In the genomic region with DNA sequence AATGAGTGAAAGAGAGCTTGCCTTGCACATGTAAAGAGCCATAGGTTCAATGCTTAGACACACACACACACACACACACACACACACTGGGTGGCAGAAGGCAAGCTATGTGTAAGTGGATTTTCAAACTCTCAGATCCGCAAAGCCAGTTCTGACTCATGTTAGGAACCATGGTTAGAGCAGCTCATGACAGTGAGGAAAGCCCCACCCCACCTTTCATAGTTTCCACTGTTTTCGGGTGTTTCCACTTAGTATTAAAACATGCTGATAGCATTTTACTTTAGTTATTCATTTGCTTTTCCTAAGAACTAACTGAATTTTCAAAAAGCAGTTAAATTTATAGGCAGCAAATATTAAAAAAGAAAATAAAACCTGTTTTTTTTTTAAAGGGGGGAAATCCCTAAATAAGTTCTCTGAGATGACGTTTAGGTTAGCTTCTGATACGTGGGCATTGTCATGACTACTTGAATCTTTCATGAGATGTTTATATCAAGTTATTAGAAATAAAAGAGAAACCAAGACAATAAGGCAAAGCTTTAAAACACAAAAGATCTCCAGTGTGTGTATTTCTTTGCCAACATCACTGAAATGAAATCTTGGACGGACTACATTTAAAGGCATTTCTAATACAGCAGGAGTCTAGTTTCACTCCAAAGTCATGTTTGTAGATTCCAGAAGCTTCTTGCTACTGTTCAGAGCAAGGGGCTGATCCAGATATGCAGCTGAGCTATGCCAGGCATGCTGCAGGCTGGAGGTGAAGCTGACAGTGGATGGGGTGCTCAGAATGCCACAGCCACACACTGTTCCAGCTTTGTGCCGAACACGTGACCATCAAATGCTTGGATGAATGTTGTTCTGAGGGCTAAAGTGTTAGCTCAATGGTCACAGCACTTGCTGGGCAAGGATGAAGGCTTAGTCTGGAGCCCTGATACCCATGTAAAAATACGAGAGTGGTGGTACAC, we compare ENCODE assay signal across 23 mouse cellular contexts. TPM values are rescaled to one million over a fixed set of nuclear protein-coding genes. Genes with fewer than 3 reads are reported as not detected.
DNase-seq lines count a peak whose midpoint lies in the region; ATAC-seq and TF ChIP-seq lines count a peak whose summit lies in the region.
"Had no signal": no experiment of that assay in that cellular context is flagged by ENCODE, and none has a peak within 500 bp of the region (broad histone marks: within the 10 kb centered on the region; RNA-seq: fewer than 3 reads in every experiment).

No protein-coding gene starts in this region.

- no peaks in the 10 kb centered on the region for H3K27me3 ChIP-seq in heart, embryonic 13.5 days (replicated peaks)
- H3K27me3 ChIP-seq in heart, embryonic 11.5 days (ENCODE audit: control insufficient read depth, insufficient read depth, low read length), result no peaks in the 10 kb centered on the region
- H3K27me3 ChIP-seq in lung, postnatal 0 days (replicated peaks; ENCODE audit: insufficient read depth, low read length), result no peaks in the 10 kb centered on the region
- H3K27me3 ChIP-seq in intestine, embryonic 15.5 days (replicated peaks), result no peaks in the 10 kb centered on the region

- H3K4me2 ChIP-seq in heart, embryonic 13.5 days, result 0 out of 2 replicates have a peak overlapping the region, but pooled peaks have one; percentile 9
- H3K4me2 ChIP-seq in heart, embryonic 11.5 days, result no peak overlapping the region
- H3K4me2 ChIP-seq in lung, postnatal 0 days (replicated peaks; ENCODE audit: low read depth, low read length), result no peak overlapping the region
- H3K4me2 ChIP-seq in intestine, embryonic 15.5 days (replicated peaks), result no peak overlapping the region
- H3K4me2 ChIP-seq: hindbrain, embryonic 14.5 days; lung, embryonic 14.5 days had no signal

- TF ChIP-seq EP300 in lung, postnatal 0 days (IDR thresholded peaks at IDR 0.05), result no peak

- peaks cover 21% of the 10 kb centered on the region for H3K4me1 ChIP-seq in heart, embryonic 13.5 days
- peaks cover 7% of the 10 kb centered on the region; the same call in 1 of the 2 replicates for H3K4me1 ChIP-seq in heart, embryonic 11.5 days (ENCODE audit: control insufficient read depth, insufficient read depth, low read length)
- H3K4me1 ChIP-seq in lung, postnatal 0 days (ENCODE audit: insufficient read depth, low read depth, low read length), result no peaks in the 10 kb centered on the region
- H3K4me1 ChIP-seq in intestine, embryonic 15.5 days (replicated peaks), result no peaks in the 10 kb centered on the region
- H3K4me1 ChIP-seq: embryonic facial prominence, embryonic 10.5 days had no signal

- no peak for ATAC-seq in heart, embryonic 13.5 days (ENCODE audit: extremely low read depth, insufficient number of reproducible peaks, low FRiP score, low TSS enrichment)
- no peak for ATAC-seq in heart, embryonic 11.5 days (replicated peaks; ENCODE audit: insufficient number of reproducible peaks, low FRiP score, low TSS enrichment)
- peak; percentile 73 for ATAC-seq in lung, postnatal 0 days
- ATAC-seq in intestine, embryonic 15.5 days, result no peak

- no peaks in the 10 kb centered on the region for H3K36me3 ChIP-seq in heart, embryonic 13.5 days
- H3K36me3 ChIP-seq in heart, embryonic 11.5 days (ENCODE audit: control insufficient read depth, insufficient read depth, low read length), result no peaks in the 10 kb centered on the region
- no peaks in the 10 kb centered on the region for H3K36me3 ChIP-seq in lung, postnatal 0 days (ENCODE audit: insufficient read depth, low read length)
- no peaks in the 10 kb centered on the region for H3K36me3 ChIP-seq in intestine, embryonic 15.5 days
- H3K36me3 ChIP-seq: embryonic facial prominence, embryonic 10.5 days had no signal

- no peak overlapping the region for H3K4me3 ChIP-seq in heart, embryonic 13.5 days
- H3K4me3 ChIP-seq in heart, embryonic 11.5 days (ENCODE audit: low read depth, low read length), result no peak overlapping the region
- no peak overlapping the region for H3K4me3 ChIP-seq in lung, postnatal 0 days (ENCODE audit: low read depth, low read length)
- H3K4me3 ChIP-seq in intestine, embryonic 15.5 days (replicated peaks), result no peak overlapping the region
- H3K4me3 ChIP-seq: embryonic facial prominence, embryonic 10.5 days; layer of hippocampus, adult 2 months had no signal

- peak; percentile 12 for DNase-seq in A20 (ENCODE audit: low read depth, low spot score)
- DNase-seq in Muller cell, postnatal 12 days (ENCODE audit: inconsistent ontology term), result peak; percentile 14
- DNase-seq in lung, postnatal 0 days (ENCODE audit: low spot score), result peak; percentile 14
- no peak for DNase-seq in neural tube, embryonic 10.5 days (ENCODE audit: extremely low spot score, low spot score)
- DNase-seq: adrenal gland, postnatal 25 days; cerebellum, adult 2 months; kidney, adult 11 months; kidney, postnatal 10 days; left cerebral cortex, postnatal 4 days; lung, embryonic 14.5 days; spleen, adult 18-20 months; thymus, postnatal 14 days had no signal

- WGBS in heart, embryonic 13.5 days, result 47% methylated on average over 8 of the region's 8 CpGs
- 62% methylated on average over 8 of the region's 8 CpGs for WGBS in heart, embryonic 11.5 days (ENCODE audit: insufficient replicate concordance)
- WGBS in lung, postnatal 0 days, result 58% methylated on average over 8 of the region's 8 CpGs
- 73% methylated on average over 8 of the region's 8 CpGs for WGBS in intestine, embryonic 15.5 days

- no peaks in the 10 kb centered on the region for H3K9me3 ChIP-seq in heart, embryonic 13.5 days
- H3K9me3 ChIP-seq in heart, embryonic 11.5 days (replicated peaks; ENCODE audit: control insufficient read depth, low read length), result no peaks in the 10 kb centered on the region
- H3K9me3 ChIP-seq in lung, postnatal 0 days (ENCODE audit: low read length), result 0 out of 2 replicates have a peak, but pooled peaks cover 2% of the 10 kb centered on the region
- H3K9me3 ChIP-seq in intestine, embryonic 15.5 days, result no peaks in the 10 kb centered on the region
- H3K9me3 ChIP-seq: embryonic facial prominence, embryonic 10.5 days had no signal

- no peak for TF ChIP-seq CTCF in lung, postnatal 0 days (IDR thresholded peaks at IDR 0.05)

- peak overlapping the region; percentile 15; the same call in 1 of the 2 replicates for H3K27ac ChIP-seq in heart, embryonic 13.5 days (replicated peaks)
- no peak overlapping the region for H3K27ac ChIP-seq in heart, embryonic 11.5 days (ENCODE audit: low read depth, low read length)
- no peak overlapping the region for H3K27ac ChIP-seq in lung, postnatal 0 days (ENCODE audit: low read length)
- H3K27ac ChIP-seq in intestine, embryonic 15.5 days, result no peak overlapping the region
- H3K27ac ChIP-seq: embryonic facial prominence, embryonic 10.5 days; hindbrain, embryonic 14.5 days; layer of hippocampus, adult 2 months had no signal

- H3K9ac ChIP-seq in heart, embryonic 13.5 days, result no peak overlapping the region
- H3K9ac ChIP-seq in heart, embryonic 11.5 days (ENCODE audit: low read depth, low read length), result no peak overlapping the region
- no peak overlapping the region for H3K9ac ChIP-seq in lung, postnatal 0 days (replicated peaks; ENCODE audit: low read depth)
- no peak overlapping the region for H3K9ac ChIP-seq in intestine, embryonic 15.5 days
- H3K9ac ChIP-seq: hindbrain, embryonic 14.5 days; lung, embryonic 14.5 days had no signal

RNA-seq across cellular contexts. Expression of gene Gm47959, which starts 6.2 kb away (rescaled TPM):
- polyA plus RNA-seq in heart, embryonic 13.5 days (2015; fragmentation: Nextera tagmentation; extraction: Ambion mirVana), result not detected in 2 replicates
- not detected in 2 replicates for polyA plus RNA-seq in heart, embryonic 11.5 days (2014; fragmentation: Nextera tagmentation; extraction: Ambion mirVana)
- not detected in 2 replicates for polyA plus RNA-seq in lung, postnatal 0 days (2015; fragmentation: Nextera tagmentation; extraction: Ambion mirVana)
- not detected in 2 replicates for polyA plus RNA-seq in intestine, embryonic 15.5 days (2015; fragmentation: Nextera tagmentation; extraction: Ambion mirVana)
- polyA plus RNA-seq: cerebellum, adult 2 months; embryonic facial prominence, embryonic 10.5 days; forebrain, embryonic 16.5 days; hindbrain, embryonic 14.5 days; liver, adult 2 months; lung, embryonic 14.5 days; midbrain, postnatal 0 days; neural tube, embryonic 11.5 days; stomach, embryonic 16.5 days had no signal

RNA-seq across cellular contexts. Expression of gene Slc19a3, which starts 31.7 kb away (rescaled TPM):
- 1.6 and 2.0 TPM in 2 replicates for polyA plus RNA-seq in heart, embryonic 13.5 days (2015; fragmentation: Nextera tagmentation; extraction: Ambion mirVana)
- polyA plus RNA-seq in heart, embryonic 11.5 days (2014; fragmentation: Nextera tagmentation; extraction: Ambion mirVana), result 1.7 and 2.0 TPM in 2 replicates
- polyA plus RNA-seq in lung, postnatal 0 days (2015; fragmentation: Nextera tagmentation; extraction: Ambion mirVana), result 2.1 and 2.5 TPM in 2 replicates
- polyA plus RNA-seq in intestine, embryonic 15.5 days (2015; fragmentation: Nextera tagmentation; extraction: Ambion mirVana), result 1.0 and 1.1 TPM in 2 replicates

RNA-seq across cellular contexts. Expression of gene Krtap28-10, which starts 35.8 kb away (rescaled TPM):
- polyA plus RNA-seq in heart, embryonic 13.5 days (2015; fragmentation: Nextera tagmentation; extraction: Ambion mirVana), result not detected in 2 replicates
- polyA plus RNA-seq in heart, embryonic 11.5 days (2014; fragmentation: Nextera tagmentation; extraction: Ambion mirVana), result not detected in 2 replicates
- not detected in 2 replicates for polyA plus RNA-seq in lung, postnatal 0 days (2015; fragmentation: Nextera tagmentation; extraction: Ambion mirVana)
- not detected in 2 replicates for polyA plus RNA-seq in intestine, embryonic 15.5 days (2015; fragmentation: Nextera tagmentation; extraction: Ambion mirVana)
- polyA plus RNA-seq: cerebellum, adult 2 months; embryonic facial prominence, embryonic 10.5 days; forebrain, embryonic 16.5 days; hindbrain, embryonic 14.5 days; liver, adult 2 months; lung, embryonic 14.5 days; midbrain, postnatal 0 days; neural tube, embryonic 11.5 days; stomach, embryonic 16.5 days had no signal

RNA-seq across cellular contexts. Expression of gene Gm47969, which starts 38.2 kb away (rescaled TPM):
- polyA plus RNA-seq in heart, embryonic 13.5 days (2015; fragmentation: Nextera tagmentation; extraction: Ambion mirVana), result not detected in 2 replicates
- not detected in 2 replicates for polyA plus RNA-seq in heart, embryonic 11.5 days (2014; fragmentation: Nextera tagmentation; extraction: Ambion mirVana)
- polyA plus RNA-seq in lung, postnatal 0 days (2015; fragmentation: Nextera tagmentation; extraction: Ambion mirVana), result 0.45 and 1.0 TPM in 2 replicates
- polyA plus RNA-seq in intestine, embryonic 15.5 days (2015; fragmentation: Nextera tagmentation; extraction: Ambion mirVana), result not detected in 2 replicates
- polyA plus RNA-seq: cerebellum, adult 2 months; embryonic facial prominence, embryonic 10.5 days; forebrain, embryonic 16.5 days; hindbrain, embryonic 14.5 days; liver, adult 2 months; lung, embryonic 14.5 days; midbrain, postnatal 0 days; neural tube, embryonic 11.5 days; stomach, embryonic 16.5 days had no signal

RNA-seq across cellular contexts. Expression of gene Gm47955, which starts 46.4 kb away (rescaled TPM):
- polyA plus RNA-seq in heart, embryonic 13.5 days (2015; fragmentation: Nextera tagmentation; extraction: Ambion mirVana), result not detected in 2 replicates
- not detected in 2 replicates for polyA plus RNA-seq in heart, embryonic 11.5 days (2014; fragmentation: Nextera tagmentation; extraction: Ambion mirVana)
- polyA plus RNA-seq in lung, postnatal 0 days (2015; fragmentation: Nextera tagmentation; extraction: Ambion mirVana), result not detected in 2 replicates
- polyA plus RNA-seq in intestine, embryonic 15.5 days (2015; fragmentation: Nextera tagmentation; extraction: Ambion mirVana), result not detected in 2 replicates
- polyA plus RNA-seq: cerebellum, adult 2 months; embryonic facial prominence, embryonic 10.5 days; forebrain, embryonic 16.5 days; hindbrain, embryonic 14.5 days; liver, adult 2 months; lung, embryonic 14.5 days; midbrain, postnatal 0 days; neural tube, embryonic 11.5 days; stomach, embryonic 16.5 days had no signal
